Mouse (Mus musculus) spleen, adult 2 months (tissue): ENCODE measurements around the gene Aifm2.

Experiments used
- CTCF ChIP-seq: fragments of 200-500 bp; IDR thresholded peaks from 2 replicates; pipeline ENCODE4 v1.5.1; 2011; ENCODE audit warnings: mild to moderate bottlenecking, inconsistent platforms; ENCODE audit not compliant: insufficient read depth, insufficient read length, insufficient replicate concordance; ENCODE audit errors: extremely low read depth
- POLR2A ChIP-seq: fragments of 200-500 bp; IDR thresholded peaks from 2 replicates; pipeline ENCODE4 v1.6.1; 2011; ENCODE audit warnings: low read depth, low read length, inconsistent platforms

- TF ChIP-seq CTCF (no peak), POLR2A (no peak)
These were observed 39.1 kb upstream of the Aifm2 start for GRCm38 (mm10) chr10:61675935-61676334.
